Mouse (Mus musculus): ENCODE measurements around the gene Borcs5. TPM values are rescaled to one million over a fixed set of nuclear protein-coding genes. Genes with fewer than 3 reads are reported as not detected.

Borcs5 gene
- total and polyA plus RNA-seq, 2 experiments from 2014 or later = 39.6 to 56.0 TPM

GRCm38 (mm10) chr6:134694498-134694897, 55.2 kb downstream of the Borcs5 start:
- no peak for ATAC-seq (ENCODE audit: low FRiP score)
- Histone ChIP-seq H3K4me3 (ENCODE audit: low read depth, low read length) (no peak overlapping the region), H3K4me1 (ENCODE audit: insufficient read depth, low read length) (no peaks in the 10 kb centered on the region), H3K9me3 (ENCODE audit: low read length) (no peaks in the 10 kb centered on the region), H3K9ac (replicated peaks; ENCODE audit: low read length, poor library complexity, severe bottlenecking) (no peak overlapping the region), H3K27ac (ENCODE audit: low read depth, low read length) (no peak overlapping the region), H3K27me3 (ENCODE audit: insufficient read depth, low read length) (no peaks in the 10 kb centered on the region), H3K36me3 (ENCODE audit: insufficient read depth, low read length) (no peaks in the 10 kb centered on the region), H3K4me2 (ENCODE audit: low read depth, low read length, poor library complexity, severe bottlenecking) (no peak overlapping the region)
- no peak for TF ChIP-seq CTCF (IDR thresholded peaks at IDR 0.05)
- 85% methylated on average over 6 of the region's 6 CpGs for WGBS
- no peak for DNase-seq (ENCODE audit: low spot score)

- Histone ChIP-seq H3K36me3 (ENCODE audit: insufficient read depth, low read length) (no peaks in the 10 kb centered on the region), H3K27me3 (ENCODE audit: insufficient read depth, low read length) (no peaks in the 10 kb centered on the region), H3K4me1 (ENCODE audit: insufficient read depth, low read length) (no peaks in the 10 kb centered on the region), H3K4me3 (ENCODE audit: low read depth, low read length) (no peak overlapping the region), H3K9ac (replicated peaks; ENCODE audit: low read length, poor library complexity, severe bottlenecking) (no peak overlapping the region), H3K9me3 (ENCODE audit: low read length) (no peaks in the 10 kb centered on the region), H3K27ac (ENCODE audit: low read depth, low read length) (no peak overlapping the region), H3K4me2 (ENCODE audit: low read depth, low read length, poor library complexity, severe bottlenecking) (no peak overlapping the region)
- DNase-seq (ENCODE audit: low spot score) (no peak), ATAC-seq (ENCODE audit: low FRiP score) (no peak)
- no peak for TF ChIP-seq CTCF (IDR thresholded peaks at IDR 0.05)
- 97% methylated on average over 3 of the region's 3 CpGs for WGBS
Measured at GRCm38 (mm10) chr6:134694988-134695387, 55.7 kb downstream of the Borcs5 start.

- H3K36me3 ChIP-seq (ENCODE audit: insufficient read depth, low read length) = no peaks in the 10 kb centered on the region
- H3K9ac ChIP-seq (replicated peaks; ENCODE audit: low read length, poor library complexity, severe bottlenecking) = no peak overlapping the region
- DNase-seq (ENCODE audit: low spot score) (no peak), ATAC-seq (ENCODE audit: low FRiP score) (no peak)
- WGBS = 88% methylated on average over 3 of the region's 3 CpGs
- no peaks in the 10 kb centered on the region for H3K4me1 ChIP-seq (ENCODE audit: insufficient read depth, low read length)
- H3K27me3 ChIP-seq (ENCODE audit: insufficient read depth, low read length) = no peaks in the 10 kb centered on the region
- TF ChIP-seq CTCF (IDR thresholded peaks at IDR 0.05) = no peak
- H3K9me3 ChIP-seq (ENCODE audit: low read length) = no peaks in the 10 kb centered on the region
- H3K27ac ChIP-seq (ENCODE audit: low read depth, low read length) = no peak overlapping the region
- no peak overlapping the region for H3K4me2 ChIP-seq (ENCODE audit: low read depth, low read length, poor library complexity, severe bottlenecking)
- H3K4me3 ChIP-seq (ENCODE audit: low read depth, low read length) = no peak overlapping the region
Measured at GRCm38 (mm10) chr6:134695625-134696024, 56.3 kb downstream of the Borcs5 start.

GRCm38 (mm10) chr6:134696146-134696545, 56.8 kb downstream of the Borcs5 start:
- DNase-seq (ENCODE audit: low spot score) = no peak
- WGBS = 73% methylated on average over 4 of the region's 4 CpGs
- H3K4me1 ChIP-seq (ENCODE audit: insufficient read depth, low read length) = no peaks in the 10 kb centered on the region
- H3K4me2 ChIP-seq (ENCODE audit: low read depth, low read length, poor library complexity, severe bottlenecking) = no peak overlapping the region
- TF ChIP-seq CTCF (IDR thresholded peaks at IDR 0.05) = no peak
- H3K27ac ChIP-seq (ENCODE audit: low read depth, low read length) = no peak overlapping the region
- H3K36me3 ChIP-seq (ENCODE audit: insufficient read depth, low read length) = no peaks in the 10 kb centered on the region
- H3K27me3 ChIP-seq (ENCODE audit: insufficient read depth, low read length) = no peaks in the 10 kb centered on the region
- H3K9me3 ChIP-seq (ENCODE audit: low read length) = no peaks in the 10 kb centered on the region
- no peak for ATAC-seq (ENCODE audit: low FRiP score)
- H3K4me3 ChIP-seq (ENCODE audit: low read depth, low read length) = no peak overlapping the region
- H3K9ac ChIP-seq (replicated peaks; ENCODE audit: low read length, poor library complexity, severe bottlenecking) = no peak overlapping the region

- Histone ChIP-seq H3K4me3 (ENCODE audit: low read depth, low read length) (no peak overlapping the region), H3K4me1 (ENCODE audit: insufficient read depth, low read length) (no peaks in the 10 kb centered on the region), H3K9me3 (ENCODE audit: low read length) (no peaks in the 10 kb centered on the region), H3K4me2 (ENCODE audit: low read depth, low read length, poor library complexity, severe bottlenecking) (no peak overlapping the region), H3K27me3 (ENCODE audit: insufficient read depth, low read length) (no peaks in the 10 kb centered on the region), H3K9ac (replicated peaks; ENCODE audit: low read length, poor library complexity, severe bottlenecking) (no peak overlapping the region), H3K27ac (ENCODE audit: low read depth, low read length) (no peak overlapping the region), H3K36me3 (ENCODE audit: insufficient read depth, low read length) (no peaks in the 10 kb centered on the region)
- TF ChIP-seq CTCF (IDR thresholded peaks at IDR 0.05) = no peak
- no peak for DNase-seq (ENCODE audit: low spot score)
- ATAC-seq (ENCODE audit: low FRiP score) = no peak
- WGBS = 84% methylated on average over 2 of the region's 2 CpGs
Measured at GRCm38 (mm10) chr6:134696554-134696953, 57.2 kb downstream of the Borcs5 start.

GRCm38 (mm10) chr6:134698243-134698642, 58.9 kb downstream of the Borcs5 start:
- no peak for TF ChIP-seq CTCF (IDR thresholded peaks at IDR 0.05)
- Histone ChIP-seq H3K9me3 (ENCODE audit: low read length) (no peaks in the 10 kb centered on the region), H3K4me1 (ENCODE audit: insufficient read depth, low read length) (no peaks in the 10 kb centered on the region), H3K27ac (ENCODE audit: low read depth, low read length) (no peak overlapping the region), H3K4me3 (ENCODE audit: low read depth, low read length) (no peak overlapping the region), H3K36me3 (ENCODE audit: insufficient read depth, low read length) (no peaks in the 10 kb centered on the region), H3K4me2 (ENCODE audit: low read depth, low read length, poor library complexity, severe bottlenecking) (no peak overlapping the region), H3K9ac (replicated peaks; ENCODE audit: low read length, poor library complexity, severe bottlenecking) (no peak overlapping the region), H3K27me3 (ENCODE audit: insufficient read depth, low read length) (no peaks in the 10 kb centered on the region)
- WGBS = 95% methylated on average over 5 of the region's 5 CpGs
- no peak for ATAC-seq (ENCODE audit: low FRiP score)
- DNase-seq (ENCODE audit: low spot score) = no peak
